Mouse (Mus musculus) heart, postnatal 25 days (tissue): Measurements from ENCODE around the gene Lamc1. TPM values are rescaled to one million over a fixed set of nuclear protein-coding genes. Genes with fewer than 3 reads are reported as not detected.

ENCODE experiments used
- DNase-seq: peaks from one replicate; pipeline ENCODE4 v3.0.0; 2022; ENCODE audit warnings: low spot score
- intact Hi-C: fragments of 180-260 bp; cut with DNase I; formaldehyde crosslinking; loops from one replicate; pipeline ENCODE4 v1.15.1; 2025
- total RNA-seq, 2 experiments: library from RNA; stranded (reverse); gene quantifications; 2 replicates each; pipeline ENCODE4 v1.2.3; 2021

The Lamc1 gene
- total RNA-seq, 2 experiments from 2014 or later: 173 to 205 TPM

- intact Hi-C loops: loop anchor here (2.0 to 5.0 kb wide), 6 partner anchors 19 to 231 kb away; no protein-coding TSS in a partner anchor
- DNase-seq: peak; percentile 51
These were observed 923 bp upstream of the Lamc1 start for GRCm38 (mm10) chr1:153333296-153334121.

- intact Hi-C loops: loop anchor here (2.0 to 5.0 kb wide), 7 partner anchors 15 to 230 kb away; no protein-coding TSS in a partner anchor
- DNase-seq: peak; percentile 40
These were observed 666 bp downstream of the Lamc1 start for GRCm38 (mm10) chr1:153331796-153332443.

- DNase-seq: no peak
- intact Hi-C loops: loop anchor here (2.0 to 5.0 kb wide), 6 partner anchors 14 to 229 kb away; no protein-coding TSS in a partner anchor
These were observed 1.4 kb downstream of the Lamc1 start for GRCm38 (mm10) chr1:153331206-153331605.

- intact Hi-C loops: loop anchor here (5.0 kb wide), 1 partner anchor 87 kb away; no protein-coding TSS in a partner anchor
- DNase-seq: no peak
These were observed 3.3 kb downstream of the Lamc1 start for GRCm38 (mm10) chr1:153329306-153329705.

- DNase-seq: no peak
- intact Hi-C loops: loop anchor here (5.0 kb wide), 1 partner anchor 85 kb away; no protein-coding TSS in a partner anchor
These were observed 5.5 kb downstream of the Lamc1 start for GRCm38 (mm10) chr1:153327063-153327462.

GRCm38 (mm10) chr1:153326226-153326625 lies 6.4 kb downstream of the Lamc1 start:
- DNase-seq: no peak
- intact Hi-C loops: loop anchor here (5.0 kb wide), 1 partner anchor 84 kb away; no protein-coding TSS in a partner anchor

GRCm38 (mm10) chr1:153321404-153321803 lies 11.2 kb downstream of the Lamc1 start:
- intact Hi-C loops: no loop called here

GRCm38 (mm10) chr1:153320554-153321147 lies 11.9 kb downstream of the Lamc1 start:
- DNase-seq: no peak
- intact Hi-C loops: no loop called here

More at GRCm38 (mm10) chr1:153321404-153321803, 11.2 kb downstream of the Lamc1 start:
- DNase-seq: no peak

- no peak for DNase-seq
- intact Hi-C loops: no loop called here
These were observed 12.5 kb downstream of the Lamc1 start for GRCm38 (mm10) chr1:153320121-153320520.

GRCm38 (mm10) chr1:153318741-153319140 lies 13.8 kb downstream of the Lamc1 start:
- no peak for DNase-seq
- intact Hi-C loops: no loop called here

GRCm38 (mm10) chr1:153318287-153318686 lies 14.3 kb downstream of the Lamc1 start:
- intact Hi-C loops: no loop called here
- DNase-seq: no peak

GRCm38 (mm10) chr1:153317486-153318260 lies 14.9 kb downstream of the Lamc1 start:
- intact Hi-C loops: loop anchor here (2.0 kb wide), 1 partner anchor 13 kb away; no protein-coding TSS in a partner anchor
- DNase-seq: peak; percentile 33

GRCm38 (mm10) chr1:153316956-153317355 lies 15.6 kb downstream of the Lamc1 start:
- intact Hi-C loops: loop anchor here (2.0 kb wide), 1 partner anchor 14 kb away; no protein-coding TSS in a partner anchor

GRCm38 (mm10) chr1:153316286-153316685 lies 16.3 kb downstream of the Lamc1 start:
- DNase-seq: no peak
- intact Hi-C loops: loop anchor here (2.0 kb wide), 1 partner anchor 15 kb away; no protein-coding TSS in a partner anchor

More at GRCm38 (mm10) chr1:153316956-153317355, 15.6 kb downstream of the Lamc1 start:
- DNase-seq: no peak

GRCm38 (mm10) chr1:153315121-153315520 lies 17.5 kb downstream of the Lamc1 start:
- no peak for DNase-seq
- intact Hi-C loops: no loop called here

GRCm38 (mm10) chr1:153312992-153313391 lies 19.6 kb downstream of the Lamc1 start:
- intact Hi-C loops: no loop called here
- no peak for DNase-seq

- intact Hi-C loops: no loop called here
- DNase-seq: no peak
These were observed 22.4 kb downstream of the Lamc1 start for GRCm38 (mm10) chr1:153310190-153310589.

GRCm38 (mm10) chr1:153309310-153309709 lies 23.3 kb downstream of the Lamc1 start:
- intact Hi-C loops: no loop called here
- no peak for DNase-seq

GRCm38 (mm10) chr1:153308915-153309296 lies 23.7 kb downstream of the Lamc1 start:
- intact Hi-C loops: no loop called here

More at GRCm38 (mm10) chr1:153308915-153309296, 23.7 kb downstream of the Lamc1 start:
- DNase-seq: peak; percentile 33
